Mouse (Mus musculus): ENCODE data around the gene Efcab14.

Efcab14 gene

GRCm38 (mm10) chr4:115737551-115738041 lies at the start of gene Efcab14:
Gene Efcab14, plus strand, starts transcription at chr4:115737744.
- CTCF ChIA-PET, result interaction anchor here (0.7 kb wide), 1 partner anchor 101 kb away, joined by 6 read pairs; no protein-coding TSS in a partner anchor

GRCm38 (mm10) chr4:115701468-115701867 lies 36.1 kb upstream of the Efcab14 start:
- CTCF ChIA-PET, result no interaction called here

GRCm38 (mm10) chr4:115703927-115704505 lies 33.5 kb upstream of the Efcab14 start:
- CTCF ChIA-PET, result no interaction called here

GRCm38 (mm10) chr4:115708974-115709593 lies 28.5 kb upstream of the Efcab14 start:
- CTCF ChIA-PET, result no interaction called here

GRCm38 (mm10) chr4:115709792-115710418 lies 27.6 kb upstream of the Efcab14 start:
- CTCF ChIA-PET, result no interaction called here

GRCm38 (mm10) chr4:115728721-115729120 lies 8.8 kb upstream of the Efcab14 start:
- CTCF ChIA-PET, result no interaction called here

- CTCF ChIA-PET, result interaction anchor here (0.6 to 1.9 kb wide), 3 partner anchors 39 to 249 kb away, joined by 3 to 5 read pairs (median 3); no protein-coding TSS in a partner anchor
Observed at GRCm38 (mm10) chr4:115731588-115732222, 5.8 kb upstream of the Efcab14 start.

- CTCF ChIA-PET, result interaction anchor here (0.6 to 1.9 kb wide), 3 partner anchors 40 to 221 kb away, joined by 3 to 5 read pairs (median 4); no protein-coding TSS in a partner anchor
Observed at GRCm38 (mm10) chr4:115732223-115732818, 5.2 kb upstream of the Efcab14 start.

GRCm38 (mm10) chr4:115733746-115734145 lies 3.8 kb upstream of the Efcab14 start:
- CTCF ChIA-PET, result no interaction called here

- CTCF ChIA-PET, result no interaction called here
Observed at GRCm38 (mm10) chr4:115734867-115735266, 2.7 kb upstream of the Efcab14 start.

- CTCF ChIA-PET, result interaction anchor here (0.7 kb wide), 1 partner anchor 19 kb away, joined by 5 read pairs; no protein-coding TSS in a partner anchor
Observed at GRCm38 (mm10) chr4:115738481-115738985, 989 bp downstream of the Efcab14 start.

- CTCF ChIA-PET, result no interaction called here
Observed at GRCm38 (mm10) chr4:115742658-115743057, 5.1 kb downstream of the Efcab14 start.

GRCm38 (mm10) chr4:115743096-115743495 lies 5.6 kb downstream of the Efcab14 start:
- CTCF ChIA-PET, result no interaction called here

- CTCF ChIA-PET, result no interaction called here
Observed at GRCm38 (mm10) chr4:115748181-115748580, 10.6 kb downstream of the Efcab14 start.

GRCm38 (mm10) chr4:115749336-115749735 lies 11.8 kb downstream of the Efcab14 start:
- CTCF ChIA-PET, result no interaction called here

- CTCF ChIA-PET, result no interaction called here
Observed at GRCm38 (mm10) chr4:115754101-115754500, 16.6 kb downstream of the Efcab14 start.

- CTCF ChIA-PET, result interaction anchor here (0.8 kb wide), 1 partner anchor 27 kb away, joined by 3 read pairs; no protein-coding TSS in a partner anchor
Observed at GRCm38 (mm10) chr4:115754851-115755250, 17.3 kb downstream of the Efcab14 start.

- CTCF ChIA-PET, result no interaction called here
Observed at GRCm38 (mm10) chr4:115761206-115761605, 23.7 kb downstream of the Efcab14 start.

GRCm38 (mm10) chr4:115764581-115764980 lies 27.0 kb downstream of the Efcab14 start:
- CTCF ChIA-PET, result no interaction called here

- CTCF ChIA-PET, result no interaction called here
Observed at GRCm38 (mm10) chr4:115767647-115768467, 30.3 kb downstream of the Efcab14 start.

GRCm38 (mm10) chr4:115775056-115775455 lies 37.5 kb downstream of the Efcab14 start:
- CTCF ChIA-PET, result no interaction called here

Data from spleen, embryonic (tissue).